Mouse (Mus musculus): ENCODE measurements at regions not wholly inside any gene's neighbourhood (a gene's known extent, or its start where the extent isn't known, plus 50 kb on each side); places are given as distances from the start of the nearest gene placed in this dataset.

GRCm38 (mm10) chr3:117071851-117072250 lies 103.1 kb upstream of the Palmd start:
- TF ChIP-seq CTCF (IDR thresholded peaks at IDR 0.05; ENCODE audit: low read depth) (no peak), EP300 (IDR thresholded peaks at IDR 0.05; ENCODE audit: low read depth) (no peak)

All from liver, postnatal 0 days (tissue).